Mouse (Mus musculus) stomach, postnatal 0 days (tissue): ENCODE data around the gene Dgcr2. TPM values are rescaled to one million over a fixed set of nuclear protein-coding genes. Genes with fewer than 3 reads are reported as not detected.

Experiments used
- ATAC-seq: fragments of 200-750 bp; cut with Nextera tagmentation; 2 replicates; pipeline ENCODE4 v1.8.0; 2017; ENCODE audit not compliant: low FRiP score, low TSS enrichment
- DNase-seq: peaks from one replicate; pipeline ENCODE4 v3.0.0-alpha.2; 2016; ENCODE audit warnings: low spot score
- H3K27ac ChIP-seq: fragments of 300-500 bp; sonication (generic); replicated peaks from 2 replicates; pipeline ENCODE4 v1.5.1; 2014; ENCODE audit warnings: mild to moderate bottlenecking, control low read depth
- H3K27me3 ChIP-seq: fragments of 300-500 bp; sonication (generic); 2 replicates; pipeline ENCODE4 v1.6.1; 2014; ENCODE audit warnings: low read length; ENCODE audit not compliant: control insufficient read depth, insufficient read depth
- H3K36me3 ChIP-seq: fragments of 300-500 bp; sonication (generic); 2 replicates; pipeline ENCODE4 v1.6.1; 2014; ENCODE audit warnings: low read length, mixed read lengths; ENCODE audit not compliant: control insufficient read depth, insufficient read depth
- H3K4me1 ChIP-seq: fragments of 300-500 bp; sonication (generic); replicated peaks from 2 replicates; pipeline ENCODE4 v1.6.1; 2014; ENCODE audit warnings: antibody characterized with exemption; ENCODE audit not compliant: control insufficient read depth, insufficient read depth
- H3K4me2 ChIP-seq: fragments of 300-500 bp; sonication (generic); replicated peaks from 2 replicates; pipeline ENCODE4 v1.6.1; 2014; ENCODE audit warnings: low read depth, mild to moderate bottlenecking, control low read depth, moderate library complexity
- H3K4me3 ChIP-seq: fragments of 300-500 bp; sonication (generic); 2 replicates; pipeline ENCODE4 v1.5.1; 2014; ENCODE audit warnings: low read depth, low read length, control low read depth
- H3K9ac ChIP-seq: fragments of 300-500 bp; sonication (generic); 2 replicates; pipeline ENCODE4 v1.6.1; 2014; ENCODE audit warnings: mild to moderate bottlenecking, low read length, control low read depth, mixed read lengths
- H3K9me3 ChIP-seq: fragments of 300-500 bp; sonication (generic); 2 replicates; pipeline ENCODE4 v1.6.1; 2016; ENCODE audit warnings: low read length; ENCODE audit not compliant: control insufficient read depth
- CTCF ChIP-seq: IDR thresholded peaks from 2 replicates; pipeline ENCODE4 v1.5.1; 2016; ENCODE audit warnings: antibody characterized with exemption, low read depth, mild to moderate bottlenecking, moderate library complexity
- EP300 ChIP-seq: optimal IDR thresholded peaks from 2 replicates; pipeline ENCODE3; 2016; ENCODE audit warnings: antibody characterized with exemption
- WGBS: fragments of 180-500 bp; shearing (Covaris S2); extraction: QIAGEN DNeasy Blood & Tissue Kit; methylation state at CpG from one replicate; pipeline ENCODE4 v1.1.7; 2014; 5-methylcytosine and 5-hydroxymethylcytosine counted together
- polyA plus RNA-seq: library from polyadenylated mRNA; unstranded; fragments of >200 nt; fragmentation: Nextera tagmentation; extraction: Ambion mirVana; gene quantifications from 2 replicates; pipeline ENCODE4 v1.2.1, GENCODE M21; 2015

The Dgcr2 gene
- polyA plus RNA-seq, 1 experiment from 2014 or later: 38.8 TPM

DNA sequence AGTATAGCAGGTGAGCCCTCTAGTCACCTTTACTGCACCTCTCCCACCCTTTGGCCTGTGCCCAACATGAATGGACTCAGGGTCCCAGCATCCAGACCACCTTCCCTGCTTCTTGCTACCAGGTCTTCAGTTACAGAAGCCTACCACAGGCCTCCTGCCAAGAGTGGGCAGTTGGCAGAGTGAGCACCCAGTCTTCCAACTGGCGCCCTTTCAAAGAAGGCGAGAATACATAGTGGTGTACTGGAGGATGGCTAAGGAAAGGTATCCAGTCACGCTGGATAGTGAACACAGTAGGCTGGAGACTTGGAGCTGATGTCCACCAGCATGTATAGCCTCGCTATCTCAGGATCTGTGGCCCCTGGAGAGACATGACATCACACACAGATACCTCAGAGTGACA, 104.3 kb downstream of the Dgcr2 start:
- H3K4me2 ChIP-seq: no peak overlapping the region
- TF ChIP-seq EP300 (no peak), CTCF (no peak)
- peaks cover 6% of the 10 kb centered on the region; the same call in 1 of the 2 replicates for H3K36me3 ChIP-seq
- H3K9ac ChIP-seq: no peak overlapping the region
- 79% methylated on average over 4 of the region's 4 CpGs for WGBS
- H3K4me3 ChIP-seq: no peak overlapping the region
- no peak for ATAC-seq
- H3K27ac ChIP-seq: no peak overlapping the region
- H3K9me3 ChIP-seq: no peaks in the 10 kb centered on the region
- H3K27me3 ChIP-seq: peaks cover 3% of the 10 kb centered on the region; the same call in 1 of the 2 replicates
- DNase-seq: no peak
- H3K4me1 ChIP-seq: peaks cover 2% of the 10 kb centered on the region; the same call in 1 of the 2 replicates

- 77% methylated on average over 3 of the region's 3 CpGs for WGBS
Observed at GRCm38 (mm10) chr16:17792728-17793127, 105.6 kb downstream of the Dgcr2 start.

More at GRCm38 (mm10) chr16:17792728-17793127, 105.6 kb downstream of the Dgcr2 start:
- no peak for TF ChIP-seq CTCF
- no peak for TF ChIP-seq EP300
- Histone ChIP-seq H3K9me3 (no peaks in the 10 kb centered on the region), H3K4me2 (no peak overlapping the region), H3K4me3 (no peak overlapping the region), H3K4me1 (no peaks in the 10 kb centered on the region; the same call in 1 of the 2 replicates), H3K9ac (no peak overlapping the region), H3K27ac (no peak overlapping the region), H3K27me3 (peaks cover 2% of the 10 kb centered on the region; the same call in 1 of the 2 replicates), H3K36me3 (peaks cover 8% of the 10 kb centered on the region; the same call in 1 of the 2 replicates)
- DNase-seq (no peak), ATAC-seq (no peak)

Other genes starting within 250 kb of the Dgcr2 start
- 19.4 and 22.7 TPM in 2 replicates for gene Med15, start 165.7 kb downstream of the Dgcr2 start, polyA plus RNA-seq
- gene Klhl22, start 138.9 kb downstream of the Dgcr2 start, polyA plus RNA-seq: 32.0 and 34.0 TPM in 2 replicates
- 7.8 and 10.7 TPM in 2 replicates for gene Scarf2, start 101.3 kb downstream of the Dgcr2 start, polyA plus RNA-seq
- gene B830017H08Rik, start 65.4 kb downstream of the Dgcr2 start, polyA plus RNA-seq: not detected in 2 replicates
- gene Car15, start 60.2 kb downstream of the Dgcr2 start, polyA plus RNA-seq: 0.63 and 1.3 TPM in 2 replicates
- gene Gm20518, start 6.9 kb downstream of the Dgcr2 start, polyA plus RNA-seq: 0.07 TPM in 1 of 2 replicates, not detected in the other
- gene Tssk1, start 4.3 kb downstream of the Dgcr2 start, polyA plus RNA-seq: 0.06 and 0.11 TPM in 2 replicates
- gene Tssk2, start 75 bp upstream of the Dgcr2 start, polyA plus RNA-seq: 0.07 TPM in 1 of 2 replicates, not detected in the other
- gene Ess2, start 12.8 kb upstream of the Dgcr2 start, polyA plus RNA-seq: 15.6 and 17.0 TPM in 2 replicates
- gene Gsc2, start 16.5 kb upstream of the Dgcr2 start, polyA plus RNA-seq: 0.21 and 0.23 TPM in 2 replicates
- 219 and 245 TPM in 2 replicates for gene Slc25a1, start 29.7 kb upstream of the Dgcr2 start, polyA plus RNA-seq
- not detected in 2 replicates for gene Vpreb2, start 81.9 kb upstream of the Dgcr2 start, polyA plus RNA-seq
- gene Dgcr6, start 154.3 kb upstream of the Dgcr2 start, polyA plus RNA-seq: 82.8 and 85.8 TPM in 2 replicates
- 9.3 and 10.7 TPM in 2 replicates for gene Prodh, start 191.6 kb upstream of the Dgcr2 start, polyA plus RNA-seq
- gene Rtn4r, start 229.1 kb upstream of the Dgcr2 start, polyA plus RNA-seq: 1.1 TPM in 2 replicates